Mouse (Mus musculus) hindbrain, embryonic 14.5 days (tissue): ENCODE results near the gene Klf15. TPM values are rescaled to one million over a fixed set of nuclear protein-coding genes. Genes with fewer than 3 reads are reported as not detected.

Experiments used
- ATAC-seq: fragments of 200-750 bp; cut with Nextera tagmentation; 2 replicates; pipeline ENCODE4 v1.8.0; 2017; ENCODE audit warnings: moderate number of reproducible peaks, mild to moderate bottlenecking, moderate TSS enrichment, moderate library complexity; ENCODE audit not compliant: low FRiP score
- DNase-seq: peaks from one replicate; pipeline ENCODE4 v3.0.0-alpha.2; 2015; ENCODE audit warnings: low spot score
- H3K27ac ChIP-seq: fragments of 300-500 bp; sonication (generic); 2 replicates; pipeline ENCODE4 v1.5.1; 2014; ENCODE audit warnings: mild to moderate bottlenecking, moderate library complexity
- H3K27me3 ChIP-seq: fragments of 300-500 bp; sonication (generic); 2 replicates; pipeline ENCODE4 v1.6.1; 2014; ENCODE audit warnings: mild to moderate bottlenecking, low read length, mixed read lengths; ENCODE audit not compliant: control insufficient read depth, insufficient read depth
- H3K36me3 ChIP-seq: fragments of 300-500 bp; sonication (generic); replicated peaks from 2 replicates; pipeline ENCODE4 v1.6.1; 2014; ENCODE audit not compliant: control insufficient read depth, insufficient read depth
- H3K4me1 ChIP-seq: fragments of 300-500 bp; sonication (generic); replicated peaks from 2 replicates; pipeline ENCODE4 v1.6.1; 2014; ENCODE audit warnings: antibody characterized with exemption, low read length, mixed read lengths; ENCODE audit not compliant: control insufficient read depth, insufficient read depth
- H3K4me2 ChIP-seq: fragments of 300-500 bp; sonication (generic); replicated peaks from 2 replicates; pipeline ENCODE4 v1.6.1; 2014; ENCODE audit warnings: mild to moderate bottlenecking, moderate library complexity
- H3K4me3 ChIP-seq: fragments of 300-500 bp; sonication (generic); replicated peaks from 2 replicates; pipeline ENCODE4 v1.5.1; 2014; ENCODE audit warnings: mild to moderate bottlenecking, low read length
- H3K9ac ChIP-seq: fragments of 300-500 bp; sonication (generic); 2 replicates; pipeline ENCODE4 v1.6.1; 2014
- H3K9me3 ChIP-seq: fragments of 300-500 bp; sonication (generic); 2 replicates; pipeline ENCODE4 v1.6.1; 2016; ENCODE audit warnings: low read length; ENCODE audit not compliant: control insufficient read depth
- WGBS: fragments of 180-500 bp; shearing (Covaris S2); extraction: QIAGEN DNeasy Blood & Tissue Kit; methylation state at CpG from one replicate; pipeline ENCODE4 v1.1.7; 2014; 5-methylcytosine and 5-hydroxymethylcytosine counted together
- polyA plus RNA-seq: library from polyadenylated mRNA; unstranded; fragments of >200 nt; fragmentation: Nextera tagmentation; extraction: Ambion mirVana; gene quantifications from 2 replicates; pipeline ENCODE4 v1.2.1, GENCODE M21; 2014

The Klf15 gene
- polyA plus RNA-seq = 15.7 and 16.2 TPM in 2 replicates

- H3K9ac ChIP-seq = peak within 1 kb of the TSS; percentile 64
- H3K4me2 ChIP-seq = peak within 1 kb of the TSS; percentile 100
- peaks cover 24% of the 10 kb centered on the region for H3K27me3 ChIP-seq
- DNase-seq (peak; percentile 75), ATAC-seq (peak; percentile 81)
- no peaks in the 10 kb centered on the region for H3K9me3 ChIP-seq
- under 1% methylated on average over 66 of the region's 70 CpGs for WGBS
- peak within 1 kb of the TSS; percentile 53 for H3K27ac ChIP-seq
- peaks cover 15% of the 10 kb centered on the region; the same call in 1 of the 2 replicates for H3K4me1 ChIP-seq
- H3K4me3 ChIP-seq = peak within 1 kb of the TSS; percentile 62
- H3K36me3 ChIP-seq = no peaks in the 10 kb centered on the region
Observed at GRCm38 (mm10) chr6:90462181-90462706, at the start of gene Klf15. Gene Klf15, plus strand, starts transcription at chr6:90462576.

- Histone ChIP-seq H3K9ac (peak overlapping the region; percentile 24), H3K27ac (no peak overlapping the region; the same call in 1 of the 2 replicates), H3K9me3 (no peaks in the 10 kb centered on the region), H3K4me1 (no peaks in the 10 kb centered on the region), H3K36me3 (no peaks in the 10 kb centered on the region), H3K4me2 (peak overlapping the region; percentile 37), H3K27me3 (0 out of 2 replicates have a peak, but pooled peaks cover 6% of the 10 kb centered on the region), H3K4me3 (no peak overlapping the region)
- 2% methylated on average over 14 of the region's 14 CpGs for WGBS
- DNase-seq (peak; percentile 86), ATAC-seq (peak; percentile 88)
Observed at GRCm38 (mm10) chr6:90422565-90422964, 39.8 kb upstream of the Klf15 start.

GRCm38 (mm10) chr6:90425361-90425760, 37.0 kb upstream of the Klf15 start:
- no peaks in the 10 kb centered on the region for H3K36me3 ChIP-seq
- H3K9me3 ChIP-seq = no peaks in the 10 kb centered on the region
- H3K27me3 ChIP-seq = 0 out of 2 replicates have a peak, but pooled peaks cover 6% of the 10 kb centered on the region
- H3K4me1 ChIP-seq = 0 out of 2 replicates have a peak, but pooled peaks cover 5% of the 10 kb centered on the region
- H3K4me3 ChIP-seq = no peak overlapping the region
- ATAC-seq (no peak), DNase-seq (no peak)
- WGBS = 75% methylated on average over 3 of the region's 3 CpGs
- no peak overlapping the region for H3K9ac ChIP-seq
- H3K4me2 ChIP-seq = no peak overlapping the region
- H3K27ac ChIP-seq = no peak overlapping the region

GRCm38 (mm10) chr6:90426003-90426402, 36.4 kb upstream of the Klf15 start:
- Histone ChIP-seq H3K9ac (no peak overlapping the region), H3K36me3 (no peaks in the 10 kb centered on the region), H3K4me3 (no peak overlapping the region), H3K27ac (no peak overlapping the region), H3K9me3 (no peaks in the 10 kb centered on the region), H3K4me2 (no peak overlapping the region), H3K4me1 (0 out of 2 replicates have a peak, but pooled peaks cover 5% of the 10 kb centered on the region), H3K27me3 (0 out of 2 replicates have a peak, but pooled peaks cover 6% of the 10 kb centered on the region)
- DNase-seq = no peak
- ATAC-seq = no peak
- 84% methylated on average over 4 of the region's 4 CpGs for WGBS

- WGBS = under 1% methylated on average over 31 of the region's 31 CpGs
- Histone ChIP-seq H3K4me2 (peak within 1 kb of the TSS; percentile 66), H3K4me1 (0 out of 2 replicates have a peak, but pooled peaks cover 5% of the 10 kb centered on the region), H3K27me3 (0 out of 2 replicates have a peak, but pooled peaks cover 6% of the 10 kb centered on the region), H3K9me3 (no peaks in the 10 kb centered on the region), H3K9ac (peak within 1 kb of the TSS; percentile 56), H3K36me3 (no peaks in the 10 kb centered on the region), H3K27ac (peak within 1 kb of the TSS; percentile 69), H3K4me3 (peak within 1 kb of the TSS; percentile 39)
- peak; percentile 91 for ATAC-seq
- DNase-seq = peak; percentile 76
Observed at GRCm38 (mm10) chr6:90428380-90428974, 33.9 kb upstream of the Klf15 start, which contains the start of gene Cfap100. Gene Cfap100, minus strand, starts transcription at chr6:90428797.

- H3K9me3 ChIP-seq = no peaks in the 10 kb centered on the region
- H3K27me3 ChIP-seq = 0 out of 2 replicates have a peak, but pooled peaks cover 6% of the 10 kb centered on the region
- ATAC-seq (no peak), DNase-seq (no peak)
- 62% methylated on average over 14 of the region's 14 CpGs for WGBS
- H3K4me2 ChIP-seq = no peak overlapping the region
- 0 out of 2 replicates have a peak, but pooled peaks cover 5% of the 10 kb centered on the region for H3K4me1 ChIP-seq
- no peaks in the 10 kb centered on the region for H3K36me3 ChIP-seq
- H3K27ac ChIP-seq = no peak overlapping the region
- H3K4me3 ChIP-seq = no peak overlapping the region
- no peak overlapping the region for H3K9ac ChIP-seq
Observed at GRCm38 (mm10) chr6:90429911-90430310, 32.5 kb upstream of the Klf15 start.

GRCm38 (mm10) chr6:90431487-90431886, 30.9 kb upstream of the Klf15 start:
- Histone ChIP-seq H3K9ac (no peak overlapping the region), H3K4me3 (no peak overlapping the region), H3K36me3 (no peaks in the 10 kb centered on the region), H3K9me3 (no peaks in the 10 kb centered on the region), H3K4me2 (no peak overlapping the region), H3K27ac (no peak overlapping the region), H3K4me1 (0 out of 2 replicates have a peak, but pooled peaks cover 5% of the 10 kb centered on the region), H3K27me3 (0 out of 2 replicates have a peak, but pooled peaks cover 6% of the 10 kb centered on the region)
- 74% methylated on average over 2 of the region's 2 CpGs for WGBS
- ATAC-seq = no peak
- DNase-seq = no peak

GRCm38 (mm10) chr6:90434687-90435086, 27.7 kb upstream of the Klf15 start:
- H3K9ac ChIP-seq = no peak overlapping the region

GRCm38 (mm10) chr6:90435195-90435618, 27.2 kb upstream of the Klf15 start:
- DNase-seq (peak; percentile 86), ATAC-seq (peak; percentile 62; the same call in 1 of the 2 replicates)
- Histone ChIP-seq H3K9ac (no peak overlapping the region), H3K36me3 (no peaks in the 10 kb centered on the region), H3K27ac (no peak overlapping the region), H3K4me3 (no peak overlapping the region), H3K4me1 (no peaks in the 10 kb centered on the region), H3K27me3 (no peaks in the 10 kb centered on the region), H3K4me2 (no peak overlapping the region; the same call in 1 of the 2 replicates), H3K9me3 (peaks cover 4% of the 10 kb centered on the region; the same call in 1 of the 2 replicates)
- WGBS = 14% methylated on average over 11 of the region's 11 CpGs

More at GRCm38 (mm10) chr6:90434687-90435086, 27.7 kb upstream of the Klf15 start:
- H3K27me3 ChIP-seq = no peaks in the 10 kb centered on the region
- no peak for DNase-seq
- H3K36me3 ChIP-seq = no peaks in the 10 kb centered on the region
- no peak overlapping the region for H3K4me3 ChIP-seq
- ATAC-seq = peak; percentile 65; the same call in 1 of the 2 replicates
- H3K4me1 ChIP-seq = no peaks in the 10 kb centered on the region
- 69% methylated on average over 3 of the region's 3 CpGs for WGBS
- peaks cover 4% of the 10 kb centered on the region; the same call in 1 of the 2 replicates for H3K9me3 ChIP-seq
- H3K27ac ChIP-seq = no peak overlapping the region
- no peak overlapping the region for H3K4me2 ChIP-seq
